Mouse (Mus musculus) T-helper 1 cell (primary cell): Measurements from ENCODE around the gene Agbl4.

Experiments used
- in situ Hi-C: fragments of 300-600 bp; cut with MboI, MseI; formaldehyde crosslinking; loops from one replicate; pipeline ENCODE4 v1.15.1; 2025; ENCODE audit warnings: high pct_unique_total_duplicates

Agbl4 gene

GRCm38 (mm10) chr4:111399784-111400183, 1002.3 kb downstream of the Agbl4 start:
- in situ Hi-C loops = loop anchor here (10.0 kb wide), 1 partner anchor 1835 kb away; no protein-coding TSS in a partner anchor

- in situ Hi-C loops = no loop called here
Observed at GRCm38 (mm10) chr4:111400676-111401075, 1003.2 kb downstream of the Agbl4 start.

GRCm38 (mm10) chr4:111403243-111403642, 1005.8 kb downstream of the Agbl4 start:
- in situ Hi-C loops = no loop called here

GRCm38 (mm10) chr4:111410731-111411130, 1013.3 kb downstream of the Agbl4 start:
- in situ Hi-C loops = no loop called here

- in situ Hi-C loops = no loop called here
Observed at GRCm38 (mm10) chr4:111414399-111414798, 1016.9 kb downstream of the Agbl4 start.

- in situ Hi-C loops = no loop called here
Observed at GRCm38 (mm10) chr4:111414818-111415488, 1017.5 kb downstream of the Agbl4 start, which contains the start of gene Bend5. TSS of gene Bend5 (plus strand) at chr4:111415006.

GRCm38 (mm10) chr4:111416126-111416525, 1018.7 kb downstream of the Agbl4 start:
- in situ Hi-C loops = no loop called here

GRCm38 (mm10) chr4:111416551-111416950, 1019.1 kb downstream of the Agbl4 start:
- in situ Hi-C loops = no loop called here

- in situ Hi-C loops = no loop called here
Observed at GRCm38 (mm10) chr4:111417716-111418115, 1020.3 kb downstream of the Agbl4 start.

GRCm38 (mm10) chr4:111419476-111419875, 1022.0 kb downstream of the Agbl4 start:
- in situ Hi-C loops = no loop called here

- in situ Hi-C loops = no loop called here
Observed at GRCm38 (mm10) chr4:111420031-111420430, 1022.6 kb downstream of the Agbl4 start.

- in situ Hi-C loops = no loop called here
Observed at GRCm38 (mm10) chr4:111420955-111421354, 1023.5 kb downstream of the Agbl4 start.

GRCm38 (mm10) chr4:111421785-111422184, 1024.3 kb downstream of the Agbl4 start:
- in situ Hi-C loops = no loop called here

GRCm38 (mm10) chr4:111424371-111424950, 1027.0 kb downstream of the Agbl4 start:
- in situ Hi-C loops = no loop called here

- in situ Hi-C loops = no loop called here
Observed at GRCm38 (mm10) chr4:111425170-111425569, 1027.7 kb downstream of the Agbl4 start.

- in situ Hi-C loops = no loop called here
Observed at GRCm38 (mm10) chr4:111431186-111431585, 1033.7 kb downstream of the Agbl4 start.

GRCm38 (mm10) chr4:111432013-111432412, 1034.6 kb downstream of the Agbl4 start:
- in situ Hi-C loops = no loop called here

GRCm38 (mm10) chr4:111432417-111432816, 1035.0 kb downstream of the Agbl4 start:
- in situ Hi-C loops = no loop called here

- in situ Hi-C loops = no loop called here
Observed at GRCm38 (mm10) chr4:111441709-111442108, 1044.2 kb downstream of the Agbl4 start.

- in situ Hi-C loops = no loop called here
Observed at GRCm38 (mm10) chr4:111442435-111443238, 1045.2 kb downstream of the Agbl4 start.

GRCm38 (mm10) chr4:111443906-111444615, 1046.6 kb downstream of the Agbl4 start:
- in situ Hi-C loops = no loop called here
